Mouse (Mus musculus) layer of hippocampus, adult 9-11 months (tissue): ENCODE results near the gene Klk1b11.
"Not testable (repeated sequence)": the region's sequence is repeated elsewhere in the genome, so short reads cannot be mapped to it uniquely, and the experiment has no call there.

ENCODE experiments used
- DNase-seq: peaks from one replicate; pipeline ENCODE4 v3.0.0; 2022

Klk1b11 gene

DNA sequence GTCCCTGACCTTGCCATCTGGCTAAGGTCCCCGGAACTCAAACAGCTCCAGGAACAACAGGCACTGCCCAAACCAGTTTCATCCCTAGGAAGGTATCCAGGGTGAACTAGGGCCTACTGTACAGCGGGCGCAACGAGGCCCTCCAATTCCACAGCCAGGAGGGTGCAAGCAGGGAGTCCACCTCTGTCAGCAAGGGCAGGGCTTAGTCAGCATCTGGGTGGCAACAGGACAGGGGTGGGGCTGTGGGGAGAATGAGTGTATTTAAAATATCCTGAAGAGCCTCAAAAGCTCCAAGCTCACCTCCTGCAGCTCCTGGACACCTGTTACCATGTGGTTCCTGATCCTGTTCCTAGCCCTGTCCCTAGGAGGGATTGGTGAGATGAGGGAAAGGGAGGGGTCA is at the start of gene Klk1b11:
Gene Klk1b11 (plus strand): TSS at position 301 of the 400 bp plus-strand sequence.
- DNase-seq, result not testable (repeated sequence)

GRCm38 (mm10) chr7:43950364-43950763 is 45.3 kb upstream of the Klk1b11 start, which contains the start of gene Klk1b8:
Gene Klk1b8 (plus strand): TSS chr7:43950664.
- no peak for DNase-seq

DNA sequence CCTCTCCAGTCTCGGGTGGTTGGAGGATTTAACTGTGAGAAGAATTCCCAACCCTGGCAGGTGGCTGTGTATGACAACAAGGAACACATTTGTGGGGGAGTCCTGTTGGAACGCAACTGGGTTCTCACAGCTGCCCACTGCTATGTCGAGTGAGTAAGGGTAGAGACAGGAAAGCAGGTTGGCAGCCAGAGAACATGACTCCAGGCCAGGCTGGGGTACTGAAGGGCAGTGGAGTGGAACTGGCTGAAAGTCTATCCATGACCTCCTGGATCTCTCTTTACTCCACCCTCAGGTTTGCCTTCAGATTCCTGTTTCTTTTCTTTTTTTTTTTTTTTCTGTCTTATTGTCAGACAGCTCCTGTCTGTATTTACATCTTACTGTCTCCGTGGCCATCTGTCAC is 43.0 kb upstream of the Klk1b11 start:
- DNase-seq, result peak; percentile 42

DNA sequence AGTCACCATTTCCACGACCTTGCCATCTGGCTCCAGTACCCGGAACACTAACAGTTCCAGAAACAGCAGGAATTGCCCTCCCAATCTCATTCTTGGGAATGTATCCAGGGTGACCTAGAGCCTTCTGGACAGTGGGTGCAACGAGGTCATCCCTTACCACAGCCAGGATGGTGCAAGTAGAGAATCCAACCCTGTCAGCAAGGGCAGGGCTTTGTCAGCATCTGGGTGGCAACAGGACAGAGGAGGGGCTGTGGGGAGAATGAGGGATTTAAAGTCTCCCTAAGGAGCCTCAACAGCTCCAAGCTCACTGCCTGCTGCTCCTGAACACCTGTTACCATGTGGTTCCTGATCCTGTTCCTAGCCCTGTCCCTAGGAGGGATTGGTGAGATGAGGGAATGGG is 29.2 kb upstream of the Klk1b11 start, which contains the start of gene Klk1b1:
Gene Klk1b1 (plus strand): TSS at position 301 of the 400 bp plus-strand sequence.
- DNase-seq, result no peak

GRCm38 (mm10) chr7:43967058-43967457 is 28.6 kb upstream of the Klk1b11 start:
- DNase-seq, result no peak

GRCm38 (mm10) chr7:43967612-43968011 is 28.1 kb upstream of the Klk1b11 start:
- no peak for DNase-seq

- DNase-seq, result not testable (repeated sequence)
Measured at GRCm38 (mm10) chr7:43975761-43976160, 19.9 kb upstream of the Klk1b11 start, which contains the start of gene Klk1b9. Gene Klk1b9 (plus strand): TSS chr7:43976061.

DNA sequence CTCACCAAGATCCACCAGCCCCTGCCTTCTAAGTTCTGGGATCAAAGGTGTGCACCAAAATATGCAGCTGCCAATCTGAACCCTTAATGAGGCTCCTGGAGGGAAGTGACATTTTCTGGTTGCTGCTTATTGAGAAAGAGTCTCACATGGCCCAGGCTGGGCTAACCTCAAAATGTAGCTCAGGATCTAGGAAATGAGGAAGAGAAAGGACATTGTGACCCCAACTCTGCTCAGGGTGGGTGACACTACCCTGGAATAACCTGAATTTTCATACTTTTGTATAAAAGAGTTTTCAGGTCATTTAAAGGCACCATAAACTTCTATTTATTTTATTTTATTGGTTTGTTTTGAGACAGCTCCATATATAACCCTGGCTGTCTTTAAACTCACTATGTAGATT is 10.0 kb upstream of the Klk1b11 start:
- no peak for DNase-seq

GRCm38 (mm10) chr7:43994821-43995220 is 856 bp upstream of the Klk1b11 start:
- not testable (repeated sequence) for DNase-seq

DNA sequence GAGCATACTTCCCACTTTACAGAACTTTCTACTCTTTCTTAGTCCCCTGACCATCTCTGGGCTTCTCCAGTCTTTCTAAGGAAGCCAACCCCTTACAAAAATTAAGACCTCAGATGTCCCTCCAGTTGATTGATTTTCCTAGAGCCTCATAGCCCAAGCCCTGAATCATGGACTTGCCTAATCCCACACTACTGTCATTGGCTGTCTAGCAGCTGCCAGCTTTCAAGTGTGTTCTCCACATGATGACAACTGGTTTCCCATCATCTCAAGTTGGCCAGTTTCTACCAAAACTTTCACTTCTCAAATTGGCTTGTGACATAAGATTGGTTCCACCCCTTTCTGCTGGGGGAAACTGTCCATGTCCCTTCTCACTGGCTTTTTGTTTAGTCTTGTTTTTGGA is 9.2 kb downstream of the Klk1b11 start:
- DNase-seq, result no peak

DNA sequence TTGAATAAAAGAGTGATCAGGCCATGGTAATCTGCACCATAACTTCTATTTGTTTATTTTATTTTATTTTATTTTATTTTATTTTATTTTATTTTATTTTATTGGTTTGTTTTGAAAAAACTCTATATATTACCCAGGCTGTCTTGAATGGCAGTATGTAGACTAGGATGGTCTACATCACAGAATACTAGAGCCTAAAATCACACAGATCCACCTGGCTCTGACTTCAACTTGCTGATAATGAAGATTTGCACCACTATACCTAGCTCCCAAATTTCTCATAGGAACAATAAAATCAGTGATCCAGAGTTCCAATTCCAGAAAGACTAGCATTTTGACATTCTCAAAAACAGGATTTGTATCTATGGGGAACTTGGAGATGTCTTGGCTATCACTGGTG is 16.2 kb downstream of the Klk1b11 start, which contains the start of gene Klk1b26:
Gene Klk1b26 (plus strand): TSS at position 301 of the 400 bp plus-strand sequence.
- DNase-seq, result not testable (repeated sequence)

DNA sequence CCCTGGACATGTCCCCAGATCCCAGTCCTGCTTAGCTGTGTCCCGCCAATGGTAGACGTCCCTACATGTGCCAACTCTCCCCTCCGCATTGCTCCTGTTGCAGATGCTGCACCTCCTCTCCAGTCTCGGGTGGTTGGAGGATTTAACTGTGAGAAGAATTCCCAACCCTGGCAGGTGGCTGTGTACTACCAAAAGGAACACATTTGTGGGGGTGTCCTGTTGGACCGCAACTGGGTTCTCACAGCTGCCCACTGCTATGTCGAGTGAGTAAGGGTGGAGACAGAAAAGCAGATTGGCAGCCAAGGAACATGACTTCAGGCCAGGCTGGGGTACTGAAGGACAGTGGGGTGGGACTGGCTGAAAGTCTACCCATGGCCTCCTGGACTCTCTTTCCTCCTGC is 19.0 kb downstream of the Klk1b11 start:
- peak; percentile 13 for DNase-seq

- DNase-seq, result no peak
Measured at GRCm38 (mm10) chr7:44015071-44015470, 19.4 kb downstream of the Klk1b11 start.
